Mouse (Mus musculus): Measurements from ENCODE around the gene Fbxo2.
A peak's percentile ranks its signal among the peaks of the same experiment; 100 is the strongest.
"Not testable (repeated sequence)": the region's sequence is repeated elsewhere in the genome, so short reads cannot be mapped to it uniquely, and the experiment has no call there.

Gene Fbxo2

DNA sequence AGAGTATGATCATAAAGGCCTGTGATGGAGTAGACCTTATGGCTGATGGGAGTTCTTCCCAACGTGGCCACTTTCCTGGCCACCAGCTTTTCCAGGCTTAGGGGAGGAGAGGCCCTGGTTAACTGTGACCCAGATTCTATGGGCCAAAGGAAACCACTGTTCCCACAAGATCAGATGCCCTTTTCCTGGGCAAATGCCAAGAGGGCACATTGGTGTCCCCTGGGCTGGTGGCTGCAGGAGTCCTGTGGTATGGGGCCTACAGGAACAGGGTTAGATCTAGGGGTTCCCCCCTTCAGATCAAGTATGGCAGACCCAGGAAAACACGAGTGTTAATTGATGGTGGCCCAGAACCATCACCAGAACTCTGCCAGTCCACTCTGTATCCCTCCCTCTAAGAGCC, 12.7 kb upstream of the Fbxo2 start:
- DNase-seq: no peak

DNA sequence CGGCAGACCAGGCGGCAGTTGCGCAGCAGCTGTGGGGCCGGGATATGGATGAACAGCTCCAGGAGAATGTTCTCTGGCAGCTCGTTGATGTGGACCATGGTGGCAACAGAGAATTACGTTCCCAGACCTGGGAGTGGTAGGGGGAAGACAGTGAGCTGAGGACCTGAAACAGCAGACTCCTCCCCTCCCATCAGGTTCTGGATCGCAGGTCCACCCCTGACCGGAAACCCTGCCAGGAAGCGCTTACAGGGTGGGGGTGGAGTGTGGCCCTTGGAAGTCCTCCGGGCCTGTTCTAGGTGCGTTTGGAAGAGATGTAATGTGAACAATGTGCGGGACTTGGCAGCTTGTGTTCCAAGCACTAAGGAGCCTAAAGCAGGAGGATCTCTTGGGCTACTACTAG, 10.9 kb upstream of the Fbxo2 start:
- DNase-seq: no peak

DNA sequence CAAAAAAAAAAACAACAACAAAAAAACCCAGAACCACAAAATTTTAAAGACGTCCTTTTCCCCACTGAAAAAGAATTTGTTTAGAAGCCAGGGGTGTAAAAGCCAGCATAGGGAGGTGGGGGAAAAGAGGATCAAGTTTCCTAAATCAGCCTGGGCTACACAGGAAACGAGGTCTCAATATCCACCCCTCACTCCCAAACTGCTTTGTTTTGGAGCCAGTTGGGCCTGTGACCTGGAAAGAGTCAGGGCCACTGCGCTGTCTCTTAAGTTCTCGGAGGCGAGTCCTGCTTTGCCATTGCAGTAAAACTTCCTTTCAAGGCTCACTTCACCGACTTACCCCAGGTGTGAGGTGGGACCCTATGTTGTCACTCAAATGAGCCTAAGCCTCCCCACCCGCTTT, 10.2 kb upstream of the Fbxo2 start:
- no peak for DNase-seq

DNA sequence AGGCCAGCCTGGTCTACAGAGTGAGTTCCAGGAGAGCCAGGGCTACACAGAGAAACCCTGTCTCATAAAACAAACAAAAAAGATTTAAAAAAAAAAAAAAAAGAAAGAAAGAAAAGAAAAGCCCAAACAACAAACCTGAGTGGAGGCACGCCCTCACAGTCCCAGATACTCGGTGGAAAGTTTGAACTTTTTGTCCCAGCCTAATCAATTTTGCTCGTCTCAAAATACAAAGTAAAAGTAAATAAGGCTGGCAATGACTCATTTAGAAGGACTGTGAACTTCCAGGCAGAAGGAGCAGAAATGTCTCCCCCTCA, 9.5 kb upstream of the Fbxo2 start:
- DNase-seq: no peak

DNA sequence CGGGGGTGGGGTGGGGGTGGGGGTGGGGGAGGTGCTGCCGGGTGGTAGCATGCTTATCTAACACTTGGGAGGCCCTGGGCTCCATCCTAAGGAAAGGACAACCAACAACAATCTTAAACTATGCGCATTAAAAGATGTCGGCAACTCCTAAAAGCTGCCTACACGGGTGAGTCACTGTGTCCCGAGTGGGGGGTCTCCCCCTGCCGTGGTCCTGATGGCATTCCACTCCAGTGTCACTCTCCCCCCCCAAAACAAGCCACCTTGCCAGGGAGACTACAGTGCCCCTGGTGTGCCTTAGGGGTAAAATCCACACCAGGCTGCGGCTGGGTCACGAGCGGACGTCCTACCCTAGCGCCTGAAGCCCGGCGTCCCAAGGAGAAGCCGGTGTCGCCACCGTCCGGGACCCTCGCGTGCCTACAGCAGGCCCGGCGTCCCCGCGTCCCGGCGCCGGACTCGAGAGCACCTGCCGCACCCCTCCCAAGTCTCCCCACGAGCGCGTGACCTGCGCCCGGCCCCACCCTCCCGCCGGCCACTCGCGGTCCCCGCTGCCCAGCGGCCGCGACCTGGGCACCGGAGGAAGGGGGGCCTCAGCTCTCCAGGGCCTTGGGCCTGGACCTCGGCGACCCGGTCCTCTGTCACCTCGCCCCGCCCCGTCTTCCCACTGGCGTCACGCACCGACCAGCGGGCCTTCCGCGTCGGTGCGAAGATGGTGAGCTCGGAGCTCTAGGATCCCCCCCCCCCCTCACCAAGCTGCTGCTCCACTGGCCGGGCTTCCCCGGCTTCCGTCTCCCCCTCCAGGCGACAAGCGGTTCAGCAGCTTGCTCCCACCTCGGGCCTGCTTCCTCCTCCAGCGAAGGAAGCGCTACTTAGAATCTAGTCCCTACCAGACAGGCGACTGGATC, 8.9 kb upstream of the Fbxo2 start, which contains the start of gene Fbxo6:
Fbxo6 (minus strand) TSS at position 874 of the 902 bp plus-strand sequence.
- DNase-seq: peak; percentile 81 to 85

DNA sequence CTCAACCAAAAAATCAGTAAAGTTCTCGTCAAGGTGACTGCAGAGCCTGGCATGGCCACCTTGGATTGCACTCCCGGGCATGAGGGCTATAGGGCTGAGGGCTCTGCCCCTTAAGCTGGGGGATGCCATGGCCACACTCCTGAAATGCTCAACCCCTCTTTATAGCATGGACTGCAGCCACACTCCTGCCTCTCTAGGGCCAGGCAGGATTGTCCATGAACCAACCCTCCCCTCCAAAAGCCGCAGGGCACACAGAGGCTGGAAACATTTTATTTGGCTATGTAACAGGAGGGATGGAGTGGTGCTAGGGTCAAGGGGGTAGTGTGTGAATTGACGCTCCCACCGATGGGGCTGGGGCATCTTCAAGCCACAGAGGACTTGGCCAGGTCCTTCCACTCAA, 7.9 kb upstream of the Fbxo2 start:
- no peak for DNase-seq

DNA sequence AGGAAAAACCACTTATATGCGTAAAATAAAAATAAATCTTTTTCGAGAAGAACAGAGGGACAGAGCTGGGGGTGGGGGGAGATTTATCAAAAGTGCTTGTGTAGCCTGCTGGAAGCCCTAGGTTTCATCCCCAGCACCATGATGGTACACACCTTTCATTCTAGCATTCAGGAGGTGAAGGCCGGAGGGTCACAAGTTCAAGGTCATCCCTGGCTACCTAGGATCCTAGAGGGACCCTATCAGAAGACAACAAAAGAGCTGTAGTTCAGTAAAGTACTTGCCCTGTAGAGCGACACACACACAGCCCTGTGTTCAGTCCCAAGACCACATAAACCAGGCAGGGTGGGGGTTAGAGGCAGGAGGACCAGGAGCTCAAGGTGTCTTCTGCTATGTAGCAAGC, 6.4 kb upstream of the Fbxo2 start:
- DNase-seq: no peak

DNA sequence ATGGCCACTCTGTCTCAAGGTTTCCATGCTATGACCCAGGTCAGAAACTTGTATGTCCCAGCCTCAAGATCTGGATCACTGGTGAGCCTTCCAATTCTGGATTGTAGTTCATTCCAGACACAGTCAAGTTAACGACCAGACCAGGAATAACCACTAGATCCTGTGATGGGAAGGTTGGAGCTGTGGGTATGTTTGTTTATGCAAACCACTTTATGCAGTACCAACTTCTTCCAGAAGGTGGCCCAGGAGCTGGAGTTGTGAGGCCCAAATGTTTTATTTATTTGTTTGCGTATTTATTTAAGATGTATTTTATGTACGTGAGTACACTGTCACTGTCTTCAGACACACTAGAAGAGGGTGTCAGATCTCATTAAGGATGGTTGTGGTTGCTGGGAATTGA, 5.4 kb upstream of the Fbxo2 start:
- peak in 1 of 2 experiments; percentile 65 for DNase-seq

DNA sequence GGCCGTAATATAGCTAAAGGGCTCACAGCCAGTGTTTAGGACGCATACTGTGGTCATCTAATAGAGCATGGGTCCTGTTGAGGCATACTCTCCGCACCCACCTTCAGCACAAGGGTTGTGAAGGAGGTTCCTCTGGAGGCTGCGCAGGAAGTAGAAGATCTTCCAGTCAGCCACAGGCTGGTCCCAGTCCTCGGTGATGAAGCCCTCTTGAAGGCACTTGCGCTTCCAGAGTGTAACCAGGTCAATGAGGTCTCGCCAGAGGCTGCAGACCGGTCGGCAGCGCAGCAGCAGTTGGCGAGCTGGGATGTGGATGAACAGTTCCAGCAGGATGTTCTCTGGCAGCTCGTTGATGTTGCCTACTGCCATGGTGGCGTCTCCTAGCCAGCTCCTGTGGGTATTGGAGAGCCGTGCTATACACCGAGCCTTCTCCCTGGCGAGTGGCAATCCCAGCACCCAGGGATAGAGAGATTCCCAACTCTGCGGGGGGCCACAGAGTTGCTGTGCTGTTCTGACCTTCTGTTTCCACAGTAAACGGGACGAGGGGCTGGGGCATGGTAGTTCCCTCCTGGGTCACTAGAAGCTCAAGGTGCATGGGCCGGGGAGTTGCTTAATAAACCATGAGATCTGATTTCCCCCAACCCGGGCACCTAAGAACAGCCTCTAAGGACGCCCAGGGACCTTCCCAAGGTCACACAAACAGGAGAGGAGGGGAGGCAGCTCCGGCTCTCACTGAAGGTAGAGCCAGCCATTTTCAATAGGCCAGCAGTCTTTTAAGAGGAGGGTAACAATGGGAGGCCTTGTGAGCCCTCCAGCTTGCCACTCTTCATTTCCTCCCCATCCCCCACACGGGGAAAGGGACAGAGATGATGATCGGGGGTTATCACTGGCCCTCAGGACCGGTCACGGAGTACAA, 1.7 kb upstream of the Fbxo2 start:
- peak in 1 of 2 experiments; percentile 51 for DNase-seq

DNA sequence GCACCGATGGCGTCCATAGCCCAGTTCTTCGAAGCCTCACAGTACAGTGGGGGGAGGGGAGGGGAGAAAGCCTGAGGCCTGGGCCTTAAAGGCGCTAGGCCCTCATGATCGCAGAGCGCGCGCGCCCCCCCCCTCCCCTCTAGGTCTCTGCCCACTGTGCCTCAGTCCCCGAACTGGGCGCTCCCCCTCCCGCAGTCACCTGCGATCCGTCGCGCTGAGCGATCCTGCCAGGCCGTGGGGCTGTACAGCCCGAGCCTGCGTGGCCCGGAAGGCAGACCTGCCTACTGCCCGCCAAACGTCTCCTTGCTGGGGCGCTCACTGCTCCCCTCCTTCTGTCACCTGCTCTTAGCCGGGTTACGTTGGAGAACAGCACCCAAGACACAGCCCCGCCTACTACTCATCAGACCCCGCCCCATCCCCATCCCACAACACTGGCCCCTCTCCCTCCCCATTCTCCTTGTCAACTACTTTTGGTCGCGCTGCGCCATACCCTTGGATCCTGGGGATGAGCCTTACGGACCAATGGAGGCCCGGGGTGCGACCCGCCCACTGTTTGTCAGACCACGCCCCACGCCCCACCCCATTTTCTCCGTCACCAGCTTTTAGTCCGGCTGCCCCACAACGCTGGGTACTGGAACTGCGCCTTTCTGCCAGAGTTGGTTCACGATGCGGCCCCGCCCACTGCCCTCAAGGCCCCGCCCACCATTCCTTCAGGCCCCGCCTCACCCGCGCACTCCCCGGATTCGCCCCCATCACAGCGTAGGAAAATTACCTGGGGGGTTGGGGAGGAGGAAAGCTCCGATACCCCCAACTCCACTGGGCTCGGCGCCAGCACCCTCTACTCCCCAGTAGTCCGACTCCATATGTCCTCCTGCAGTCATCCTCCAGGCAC, 631 bp upstream of the Fbxo2 start:
- DNase-seq: peak; percentile 98

- peak; percentile 48 to 64 for DNase-seq
Measured at GRCm38 (mm10) chr4:148164002-148164439, 3.6 kb downstream of the Fbxo2 start.

- DNase-seq: no peak
Measured at GRCm38 (mm10) chr4:148164461-148164860, 4.0 kb downstream of the Fbxo2 start.

DNA sequence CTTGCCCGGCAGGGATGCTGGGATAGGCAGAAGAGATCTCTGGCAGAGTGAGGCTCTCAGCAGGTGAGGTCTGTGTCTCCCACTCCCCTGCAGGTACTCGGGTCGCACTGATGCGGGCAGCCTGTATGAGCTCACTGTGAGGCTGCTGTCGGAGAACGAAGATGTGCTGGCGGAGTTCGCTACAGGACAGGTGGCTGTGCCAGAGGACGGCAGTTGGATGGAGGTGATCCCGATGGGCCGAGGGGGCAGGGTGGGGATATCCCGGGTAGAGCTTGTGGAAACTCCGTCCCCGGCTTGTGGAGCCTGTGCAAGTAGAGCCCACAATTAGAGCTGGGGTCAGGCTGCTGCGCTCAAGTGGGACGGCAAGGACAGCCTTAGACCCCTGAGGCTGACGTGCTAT, 5.1 kb downstream of the Fbxo2 start:
- DNase-seq: peak in 1 of 2 experiments; percentile 6

GRCm38 (mm10) chr4:148166431-148166830, 6.0 kb downstream of the Fbxo2 start:
- DNase-seq: peak; percentile 45 to 57

DNA sequence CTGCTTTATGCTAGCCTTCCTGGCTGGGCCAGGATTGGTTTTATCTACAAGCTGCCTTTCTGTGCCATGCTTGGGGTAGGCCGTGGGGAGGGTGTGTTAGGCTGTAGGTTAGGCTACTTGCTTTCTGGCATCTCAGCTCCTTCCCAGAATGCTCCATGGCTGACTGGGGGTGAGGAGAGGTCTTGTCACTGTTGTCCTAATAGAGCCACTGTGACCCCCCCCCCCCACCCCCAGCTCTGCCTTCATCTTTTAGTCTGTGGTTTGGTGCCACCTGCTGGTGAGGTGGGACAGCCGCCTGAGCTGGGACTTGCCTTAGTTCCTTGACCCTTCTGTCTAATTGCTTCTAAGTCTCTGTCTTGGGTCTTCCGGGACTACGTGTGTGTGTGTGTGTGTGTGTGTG, 6.6 kb downstream of the Fbxo2 start:
- peak; percentile 81 for DNase-seq

- DNase-seq: peak; percentile 73 to 77
Measured at GRCm38 (mm10) chr4:148168287-148168686, 7.9 kb downstream of the Fbxo2 start.

DNA sequence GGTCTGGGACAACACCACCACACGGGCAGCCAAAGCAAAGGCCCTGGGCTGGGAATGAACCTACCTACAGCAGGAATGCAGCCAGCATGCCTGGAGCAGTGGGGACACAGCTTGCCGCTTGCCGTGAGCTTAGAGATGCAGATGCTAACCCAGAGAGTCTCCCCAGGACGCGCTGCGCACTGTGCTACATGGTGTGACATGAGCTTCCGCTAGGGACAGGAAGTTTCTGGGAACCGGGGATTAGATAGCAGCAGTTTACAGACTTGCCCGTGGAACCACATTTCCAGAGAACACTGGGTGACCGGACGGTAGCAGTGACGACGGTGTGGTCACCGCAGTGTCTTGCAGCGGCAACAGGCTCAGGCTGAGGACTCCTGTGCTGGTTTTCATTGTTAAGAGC, 9.2 kb downstream of the Fbxo2 start:
- DNase-seq: no peak

- DNase-seq: peak; percentile 59 to 71
Measured at GRCm38 (mm10) chr4:148170842-148171241, 10.4 kb downstream of the Fbxo2 start.

DNA sequence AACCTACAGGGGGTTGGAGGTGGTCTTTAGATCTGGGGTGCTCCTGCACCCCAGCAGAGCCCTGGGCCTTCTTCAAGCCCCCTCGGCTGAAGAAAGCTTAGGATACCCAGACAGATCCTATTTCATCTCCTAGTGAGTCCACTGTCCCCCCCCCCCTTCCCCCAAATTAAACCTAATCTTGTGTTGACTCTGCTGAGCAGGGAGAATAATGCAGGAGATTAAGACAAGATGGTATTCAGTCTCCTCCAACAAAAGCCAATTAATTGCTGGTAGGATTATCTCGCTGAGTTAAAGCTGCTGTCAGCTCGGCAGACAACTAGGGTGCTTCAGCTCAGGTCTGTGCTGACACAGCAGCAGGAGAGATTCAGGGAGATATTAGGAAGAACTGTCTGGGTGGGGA, 10.8 kb downstream of the Fbxo2 start:
- no peak for DNase-seq

GRCm38 (mm10) chr4:148173811-148174494, 13.5 kb downstream of the Fbxo2 start:
- DNase-seq: peak; percentile 55 to 60

- no peak for DNase-seq
Measured at GRCm38 (mm10) chr4:148174495-148174862, 14.1 kb downstream of the Fbxo2 start.

DNA sequence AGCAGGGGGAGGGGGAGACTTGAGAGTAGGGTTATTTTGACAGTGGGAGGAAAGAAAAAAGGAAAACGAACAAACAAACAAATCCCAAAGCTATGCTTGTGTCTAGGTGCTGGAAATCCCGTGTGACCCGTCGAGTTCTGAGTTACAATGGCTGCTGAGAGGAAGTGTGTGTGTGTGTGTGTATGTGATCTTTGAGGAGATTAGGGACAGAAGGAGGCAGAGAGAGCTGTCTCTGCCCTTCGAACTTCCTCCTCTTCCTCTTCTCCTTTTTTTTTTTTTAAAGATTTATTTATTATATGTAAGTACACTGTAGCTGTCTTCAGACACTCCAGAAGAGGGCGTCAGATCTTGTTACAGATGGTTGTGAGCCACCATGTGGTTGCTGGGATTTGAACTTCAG, 16.2 kb downstream of the Fbxo2 start:
- not testable (repeated sequence) for DNase-seq

All from cerebellum, postnatal 36 days (tissue).